Mouse (Mus musculus) right cerebral cortex, adult 2 months (tissue): ENCODE measurements at regions not wholly inside any gene's neighbourhood (a gene's known extent, or its start where the extent isn't known, plus 50 kb on each side); places are given as distances from the start of the nearest gene placed in this dataset.

Source experiments
- DNase-seq, 2 experiments: peaks; one replicate each; pipeline ENCODE4 v3.0.0; 2021 to 2022; ENCODE audit warnings: low spot score in 2 of 2

DNA sequence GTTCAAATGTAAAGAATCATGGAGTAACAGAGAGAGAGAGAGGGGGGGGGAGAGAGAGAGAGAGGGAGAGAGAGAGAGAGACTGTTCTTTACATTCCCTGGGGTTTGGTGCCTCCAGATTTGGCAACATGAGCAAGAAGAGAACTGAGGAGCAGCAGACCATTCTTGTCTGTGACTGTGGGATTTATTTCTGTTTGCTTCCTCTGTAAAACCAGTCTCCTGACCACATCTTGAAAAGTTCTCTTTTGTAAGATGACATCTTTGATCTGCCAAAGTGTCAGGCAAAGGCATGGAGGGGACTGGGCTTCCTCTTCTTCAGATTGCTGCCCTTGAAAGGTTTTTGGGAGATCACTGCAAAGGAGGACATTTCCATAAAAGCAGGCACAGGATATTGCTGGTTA lies 376.3 kb downstream of the Kcnj2 start:
- DNase-seq: no peak

DNA sequence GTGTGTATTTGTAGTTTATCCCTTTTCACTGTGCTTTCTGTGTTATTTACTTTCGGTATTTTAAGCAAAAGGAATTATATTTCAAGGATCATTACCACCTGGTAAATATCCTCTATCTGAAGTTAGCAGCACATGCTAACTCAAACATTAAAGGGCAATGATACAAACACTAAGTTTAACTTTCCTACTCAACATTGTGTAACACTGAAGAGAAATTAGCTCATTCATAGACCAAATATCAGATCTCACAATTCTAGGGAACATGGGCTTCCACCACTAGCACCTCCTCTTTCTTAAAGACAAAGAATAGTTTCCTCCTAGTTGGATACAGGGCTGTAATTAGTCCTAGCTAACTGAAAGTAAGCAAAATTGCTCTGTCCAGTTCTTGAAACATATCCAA lies 377.4 kb downstream of the Kcnj2 start:
- no peak for DNase-seq

DNA sequence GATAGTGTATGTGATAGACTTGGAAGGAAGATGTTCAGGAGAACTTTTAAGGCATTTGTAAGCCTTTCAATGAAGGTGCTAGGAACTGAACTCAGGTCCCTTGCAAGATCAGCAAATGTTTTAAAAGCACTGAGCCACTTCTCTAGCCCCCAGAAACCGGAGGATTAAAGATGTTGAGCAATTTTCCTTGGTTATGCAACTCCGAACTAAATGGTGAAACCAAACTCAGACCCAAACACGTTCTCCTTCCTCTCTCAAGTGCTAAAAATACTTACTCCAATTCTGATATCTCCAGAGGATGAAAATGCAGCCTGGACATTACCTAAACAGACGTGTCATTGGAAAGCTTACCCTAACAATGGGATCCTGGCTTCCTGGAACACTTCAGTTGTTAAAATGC lies 378.8 kb downstream of the Kcnj2 start:
- DNase-seq: no peak

DNA sequence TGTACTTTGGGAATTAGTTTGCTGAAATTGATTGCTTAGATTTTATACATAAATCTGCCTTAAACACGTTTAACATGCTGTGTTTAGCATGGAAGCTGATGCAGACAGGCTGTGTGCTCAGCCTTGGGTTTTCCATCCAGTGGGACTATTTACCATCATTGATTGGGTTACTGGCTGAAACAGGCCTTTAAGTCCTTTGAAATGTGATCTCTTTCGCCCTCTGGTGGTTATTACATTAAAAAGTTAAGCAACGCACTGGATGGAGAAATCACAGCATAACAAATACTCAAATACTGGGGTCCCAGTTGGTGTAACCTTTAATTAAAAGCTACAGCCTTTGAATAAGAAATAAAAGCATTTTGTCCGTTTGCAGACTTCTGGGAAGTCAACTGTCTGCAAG lies 379.8 kb downstream of the Kcnj2 start:
- DNase-seq: no peak

DNA sequence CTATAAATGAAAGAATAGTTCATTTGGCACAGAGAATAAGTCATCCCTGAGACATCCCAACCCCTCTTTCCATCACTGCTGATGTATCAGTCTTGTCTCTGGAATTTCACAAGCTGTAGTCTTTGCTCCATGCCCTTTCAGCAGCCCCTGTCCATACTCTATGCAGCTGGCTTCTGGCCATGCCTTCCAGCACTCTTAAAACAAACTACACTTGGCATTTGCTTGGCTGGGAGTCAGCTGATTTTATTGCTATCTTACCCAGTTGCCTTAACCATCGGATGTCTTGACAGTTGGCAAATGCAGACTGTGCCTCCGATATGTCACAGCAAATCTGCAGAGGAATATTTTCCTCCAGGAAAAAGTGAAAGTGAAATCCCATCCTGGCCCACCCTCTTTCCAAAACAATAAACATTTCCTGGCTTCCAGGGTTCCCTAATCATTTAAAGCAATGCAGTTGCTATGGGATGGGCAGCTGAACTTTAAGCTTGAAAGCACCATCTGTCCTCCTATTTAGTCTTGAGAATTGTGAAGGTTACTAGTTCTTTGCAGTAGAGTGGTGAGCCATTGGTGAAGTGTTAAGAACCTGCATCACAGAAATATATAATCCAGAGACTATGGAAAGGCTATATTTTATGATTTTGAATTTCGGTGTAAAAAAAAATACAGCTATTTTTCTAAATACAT lies 385.0 kb downstream of the Kcnj2 start:
- DNase-seq: peak in 1 of 2 experiments; percentile 8

DNA sequence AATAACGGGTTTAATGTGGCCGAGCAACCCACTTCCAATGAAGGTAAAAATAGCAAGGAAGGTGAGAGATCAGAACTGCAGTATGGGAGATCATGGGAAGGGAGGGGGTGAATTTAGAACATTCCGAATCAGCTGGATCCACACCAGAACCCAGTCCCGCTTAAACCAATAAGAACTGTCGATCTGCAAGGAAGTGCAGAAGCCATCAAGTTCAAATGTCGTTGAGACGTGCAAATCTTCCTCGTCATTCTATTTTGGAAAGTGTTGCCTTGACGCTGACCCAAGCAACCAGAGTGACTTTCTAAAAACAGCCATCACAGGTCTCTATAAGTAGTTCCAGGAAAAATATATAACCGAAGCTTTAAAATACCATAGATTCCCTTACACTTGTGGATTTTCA lies 394.1 kb downstream of the Kcnj2 start:
- no peak for DNase-seq

DNA sequence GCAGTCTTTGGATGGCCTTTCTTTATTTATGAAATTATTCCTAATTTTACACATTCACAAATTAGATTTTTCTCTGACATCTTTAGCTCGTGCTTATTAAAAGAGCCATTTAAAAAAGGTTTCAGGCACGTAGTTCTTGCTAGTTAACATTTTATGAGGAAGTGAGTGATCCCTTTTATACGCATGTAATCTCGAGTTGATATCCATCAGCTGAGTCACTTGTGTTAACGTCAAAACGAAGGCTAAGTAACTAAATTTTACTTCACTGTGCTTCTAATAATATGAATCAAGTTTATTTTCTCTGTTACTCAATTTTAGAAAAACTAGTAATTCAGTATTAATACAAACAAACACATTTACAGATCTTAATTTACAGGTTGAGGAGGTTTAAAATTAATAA lies 419.0 kb downstream of the Kcnj2 start:
- DNase-seq: no peak

DNA sequence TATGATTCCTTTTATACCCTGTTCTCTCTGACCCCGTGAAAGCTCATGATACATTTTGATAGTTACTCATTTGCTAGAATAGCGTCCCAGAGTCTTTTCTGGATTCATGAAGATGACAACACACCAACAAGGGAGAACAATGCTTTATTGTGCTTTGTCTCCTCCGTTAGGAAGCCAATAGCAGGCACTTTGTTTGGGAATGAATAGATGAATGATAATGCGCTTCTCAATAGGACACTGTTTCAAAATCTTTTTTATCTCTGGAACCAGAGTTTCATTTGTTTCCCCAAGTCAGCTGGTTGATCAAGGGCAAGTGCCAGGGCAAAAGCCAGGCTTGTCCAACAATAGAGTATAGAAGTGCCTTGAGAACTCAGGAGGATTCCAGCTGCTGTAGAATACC lies 446.5 kb downstream of the Kcnj2 start:
- DNase-seq: no peak

DNA sequence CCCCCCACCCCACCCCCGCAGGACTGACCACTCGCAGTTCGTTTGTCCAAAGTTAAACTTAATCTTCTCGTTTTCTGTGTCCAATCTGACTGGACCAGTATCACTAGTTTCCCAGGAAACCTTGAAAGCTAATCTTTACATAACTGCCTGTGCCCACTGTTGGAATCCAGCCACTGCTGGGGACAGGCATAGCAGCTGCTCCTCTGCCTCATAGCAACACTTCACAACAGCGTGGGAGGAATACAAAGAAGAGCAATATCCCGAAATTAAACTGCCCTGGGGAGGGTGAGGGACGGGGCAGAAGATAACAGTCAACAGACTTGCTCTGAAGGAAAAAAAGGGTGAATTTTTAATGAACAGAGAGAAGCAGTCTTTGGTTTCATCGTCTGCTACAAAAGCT lies 456.8 kb downstream of the Kcnj2 start:
- peak; percentile 82 to 85 for DNase-seq

DNA sequence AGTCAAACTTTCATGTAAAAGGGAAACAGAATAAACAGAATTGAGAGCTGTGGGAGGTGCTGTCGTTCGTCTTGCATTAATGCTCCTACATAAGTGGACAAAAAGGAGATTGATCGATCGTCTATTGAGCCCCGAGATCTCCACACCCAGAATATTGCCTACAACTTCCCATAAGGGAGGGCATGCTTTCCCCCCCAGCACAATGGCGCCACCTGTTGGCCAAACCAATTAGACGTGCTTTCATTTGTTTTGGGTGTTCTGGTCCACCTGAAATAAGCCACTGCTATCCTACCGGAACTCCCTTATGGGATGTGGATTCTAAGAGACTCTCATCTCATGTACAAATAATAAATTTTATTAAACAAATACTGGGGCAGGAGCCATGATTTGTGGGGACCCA lies 457.5 kb downstream of the Kcnj2 start:
- peak; percentile 72 to 87 for DNase-seq

DNA sequence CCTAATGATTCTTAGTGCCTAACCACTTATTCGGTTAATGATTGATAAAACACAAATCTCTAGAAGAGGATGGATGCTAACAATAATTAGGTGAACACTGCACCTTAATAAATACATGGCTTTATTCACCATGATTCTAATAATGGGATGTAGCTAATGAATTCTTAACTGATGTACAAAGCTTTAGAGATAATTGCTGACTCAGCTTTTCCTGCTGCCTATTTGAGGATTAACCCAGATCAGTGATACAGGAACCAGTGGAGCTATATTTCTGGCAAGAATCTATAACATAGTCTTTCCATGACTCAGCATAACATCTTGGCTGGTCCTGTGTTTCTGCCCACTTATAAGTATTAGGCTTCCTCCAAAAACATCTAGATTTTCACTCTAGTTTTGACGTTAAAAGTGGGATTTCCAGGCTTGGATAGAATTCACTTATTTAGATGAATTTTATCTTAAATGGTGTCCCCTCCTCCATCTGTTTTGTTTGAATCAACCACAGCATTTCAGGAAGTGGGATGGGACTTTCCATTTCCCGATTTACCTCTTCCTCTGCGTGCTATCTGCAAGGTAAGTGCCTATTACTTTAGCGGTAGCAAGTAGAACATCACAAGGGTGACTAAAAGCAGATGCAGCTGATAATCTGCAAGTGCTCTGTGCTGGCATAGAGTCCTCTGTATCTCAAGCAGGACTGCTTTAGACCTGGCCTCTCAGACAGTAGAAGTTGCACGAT lies 460.2 kb downstream of the Kcnj2 start:
- no peak for DNase-seq

DNA sequence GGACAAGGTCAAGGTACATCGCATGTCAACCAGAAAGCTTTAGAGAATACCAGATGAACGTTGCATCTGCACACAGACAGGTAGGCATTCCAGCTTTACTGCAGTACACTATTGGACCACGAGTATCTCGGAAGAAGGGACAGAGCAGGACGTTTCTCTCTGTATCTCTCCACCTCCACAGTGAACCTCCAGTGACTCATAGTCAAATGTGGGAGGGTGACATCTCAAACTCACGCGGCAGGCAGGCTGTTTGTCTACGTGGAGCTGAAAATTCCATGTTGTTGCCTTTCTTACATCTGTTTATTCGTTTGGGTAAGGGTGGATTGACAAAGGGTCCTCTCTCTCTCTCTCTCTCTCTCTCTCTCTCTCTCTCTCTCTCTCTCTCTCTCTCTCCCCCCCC lies 463.6 kb downstream of the Kcnj2 start:
- DNase-seq: peak; percentile 47

DNA sequence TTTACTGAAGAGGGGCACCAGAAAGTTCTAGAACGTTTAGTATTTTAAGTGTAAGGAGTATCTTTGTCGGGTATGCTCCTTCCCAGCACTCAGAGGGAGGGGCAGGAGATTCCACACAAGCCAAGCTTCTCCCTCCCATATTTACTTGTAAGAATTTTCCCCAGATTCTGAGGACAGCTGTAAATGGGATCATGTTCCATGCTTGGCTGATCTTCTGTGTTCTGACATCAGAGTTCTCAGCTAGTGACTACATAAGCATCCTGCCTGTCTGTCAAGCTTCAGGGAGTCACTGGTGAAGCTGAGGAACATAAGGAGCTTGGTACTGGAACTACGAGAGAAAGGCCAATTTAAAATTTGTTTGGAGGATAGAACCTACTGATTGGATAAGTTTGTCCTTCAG lies 464.9 kb downstream of the Kcnj2 start:
- no peak for DNase-seq

DNA sequence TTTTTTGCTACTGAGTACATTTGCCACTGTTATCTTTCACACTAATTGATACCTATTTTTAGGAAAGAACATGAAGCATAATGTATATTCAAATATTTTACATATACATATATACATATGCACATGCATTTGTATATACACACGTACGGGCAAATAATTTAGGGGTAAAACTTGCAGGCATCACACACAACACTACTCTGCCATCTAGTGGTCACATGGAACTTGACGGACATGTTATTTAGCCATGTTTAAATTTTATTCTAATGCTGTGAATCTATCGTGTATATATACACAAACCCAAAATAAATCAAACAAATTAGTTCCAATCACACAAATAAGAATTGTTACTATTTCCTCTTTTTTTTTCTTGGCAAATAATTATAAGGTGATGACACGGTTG lies 466.5 kb downstream of the Kcnj2 start:
- DNase-seq: peak; percentile 44 to 53

DNA sequence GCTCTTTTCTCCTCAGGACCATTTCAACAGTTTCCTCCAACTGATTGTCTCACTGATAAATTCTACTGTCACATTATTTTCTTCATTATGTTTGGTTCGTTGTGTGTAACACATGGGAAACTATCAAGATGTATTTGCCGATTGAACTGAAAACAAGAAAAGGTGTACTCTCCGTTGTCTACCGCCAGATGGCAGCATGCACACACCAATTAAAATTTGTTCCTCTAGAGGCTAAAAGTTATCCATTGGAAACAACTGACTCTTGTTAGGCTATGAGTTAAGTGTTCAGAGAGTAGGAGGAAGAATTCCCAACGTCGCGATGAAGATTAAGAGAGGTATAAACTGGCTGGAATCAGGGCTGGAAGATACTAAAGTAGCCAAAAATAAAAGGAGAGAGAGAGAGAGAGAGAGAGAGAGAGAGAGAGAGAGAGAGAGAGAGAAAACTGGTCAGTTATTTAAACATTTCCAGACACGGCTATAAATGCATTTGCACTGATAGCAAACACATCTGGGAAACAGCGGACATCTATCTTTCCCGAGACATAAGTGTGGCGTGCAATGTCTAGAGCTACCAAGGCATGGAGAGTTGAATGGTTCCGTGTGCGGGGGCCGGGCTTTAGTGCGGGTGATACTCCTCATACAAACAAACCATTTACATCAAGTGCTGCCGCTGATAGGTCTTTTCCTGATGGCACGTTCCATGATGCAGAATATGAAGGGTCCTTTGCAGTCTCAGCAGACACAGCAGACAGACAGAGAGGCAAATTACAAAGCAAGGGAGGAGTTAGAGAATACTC lies 470.3 kb downstream of the Kcnj2 start:
- peak; percentile 56 to 78 for DNase-seq

DNA sequence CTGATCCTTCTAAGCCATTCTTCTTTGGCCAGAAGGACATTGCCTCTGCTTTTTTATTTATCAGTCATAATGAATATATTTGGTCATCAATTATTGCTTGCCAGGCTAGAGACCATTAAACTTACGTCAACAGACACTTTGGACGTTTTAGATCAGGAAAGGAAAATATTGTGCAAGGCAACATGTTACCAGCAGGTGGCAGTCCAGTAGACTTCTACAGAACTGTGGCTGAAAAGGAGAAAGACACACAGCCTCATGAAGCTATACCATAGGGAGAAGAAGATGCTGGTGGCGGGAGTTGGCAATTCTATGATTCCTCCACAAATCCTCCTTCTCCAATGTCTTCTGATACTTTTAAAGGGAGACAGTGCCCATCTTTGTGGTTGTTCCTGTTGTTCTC lies 471.7 kb downstream of the Kcnj2 start:
- DNase-seq: peak; percentile 85 to 86

DNA sequence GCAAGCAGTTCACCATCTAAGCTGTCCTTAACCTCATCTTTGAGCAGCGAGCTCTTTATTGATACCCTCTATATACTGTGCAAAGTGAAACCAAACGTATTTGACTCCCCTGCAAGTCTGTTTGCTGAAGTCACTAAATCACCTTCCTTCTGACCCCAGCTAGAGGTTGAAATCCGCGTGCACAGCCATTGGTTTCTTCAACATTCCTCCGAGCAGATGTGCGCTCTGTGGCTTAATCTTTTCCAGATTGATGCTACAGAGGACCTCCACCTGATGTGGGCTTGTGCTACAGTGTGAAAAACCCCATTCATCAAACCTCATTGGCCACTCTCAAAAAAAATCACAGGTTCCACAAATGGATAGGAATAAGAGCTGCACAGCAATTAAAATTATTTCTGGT lies 474.0 kb downstream of the Kcnj2 start:
- no peak for DNase-seq

DNA sequence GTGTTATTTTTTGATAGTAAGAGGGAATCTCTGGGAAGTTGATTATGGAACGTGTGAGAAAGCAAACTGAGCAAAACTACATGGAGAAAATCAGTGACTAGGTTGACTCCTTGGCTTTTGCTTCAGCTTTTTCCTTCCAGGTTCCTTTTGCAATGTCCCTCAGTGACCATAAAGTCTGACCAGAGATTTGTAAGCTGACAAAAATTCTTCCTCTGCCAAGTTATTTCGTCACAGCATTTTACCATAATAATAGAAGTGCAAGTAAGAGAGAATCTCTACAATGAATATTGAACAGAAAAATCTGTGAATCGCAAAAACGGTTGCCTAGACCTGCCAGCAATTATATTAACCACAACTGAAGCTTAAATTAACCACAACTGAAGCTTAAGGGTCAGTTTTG lies 479.3 kb downstream of the Kcnj2 start:
- DNase-seq: no peak

DNA sequence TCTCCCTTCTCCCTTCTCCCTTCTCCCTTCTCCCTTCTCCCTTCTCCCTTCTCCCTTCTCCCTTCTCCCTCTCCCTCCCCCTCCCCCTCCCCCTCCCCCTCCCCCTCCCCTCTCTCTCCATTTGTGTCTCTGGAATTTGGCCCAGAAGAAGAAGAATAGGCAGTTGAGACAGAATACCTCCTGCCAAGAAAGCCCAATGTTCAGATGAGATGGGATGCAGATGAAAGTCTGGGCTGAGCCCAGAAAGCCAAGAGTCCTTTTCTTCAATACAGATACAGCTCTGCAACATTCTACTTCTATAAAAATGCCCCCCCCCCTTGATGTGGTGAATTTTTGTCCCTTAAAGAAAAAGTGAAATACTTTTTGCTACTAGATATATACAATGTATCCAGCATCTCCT lies 489.2 kb downstream of the Kcnj2 start:
- DNase-seq: no peak

DNA sequence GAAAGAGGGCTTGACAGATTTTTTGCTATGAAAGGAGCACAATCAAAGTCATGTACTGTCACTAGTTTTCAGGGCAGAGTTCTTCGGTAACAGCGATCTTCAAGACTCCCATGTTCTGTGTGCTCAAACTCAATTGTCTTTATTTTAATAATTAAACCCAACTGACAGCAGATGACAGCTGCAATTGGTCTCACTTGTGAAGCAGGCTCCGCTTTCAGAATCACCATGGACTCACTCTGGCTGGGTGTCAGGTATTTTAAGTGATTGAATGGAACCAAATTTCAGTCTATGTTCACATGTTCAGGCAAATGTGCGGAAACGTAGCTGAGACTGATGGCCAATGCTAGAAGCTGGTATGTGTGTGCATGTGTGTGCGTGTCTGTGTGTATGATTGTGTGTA lies 489.7 kb downstream of the Kcnj2 start:
- no peak for DNase-seq

DNA sequence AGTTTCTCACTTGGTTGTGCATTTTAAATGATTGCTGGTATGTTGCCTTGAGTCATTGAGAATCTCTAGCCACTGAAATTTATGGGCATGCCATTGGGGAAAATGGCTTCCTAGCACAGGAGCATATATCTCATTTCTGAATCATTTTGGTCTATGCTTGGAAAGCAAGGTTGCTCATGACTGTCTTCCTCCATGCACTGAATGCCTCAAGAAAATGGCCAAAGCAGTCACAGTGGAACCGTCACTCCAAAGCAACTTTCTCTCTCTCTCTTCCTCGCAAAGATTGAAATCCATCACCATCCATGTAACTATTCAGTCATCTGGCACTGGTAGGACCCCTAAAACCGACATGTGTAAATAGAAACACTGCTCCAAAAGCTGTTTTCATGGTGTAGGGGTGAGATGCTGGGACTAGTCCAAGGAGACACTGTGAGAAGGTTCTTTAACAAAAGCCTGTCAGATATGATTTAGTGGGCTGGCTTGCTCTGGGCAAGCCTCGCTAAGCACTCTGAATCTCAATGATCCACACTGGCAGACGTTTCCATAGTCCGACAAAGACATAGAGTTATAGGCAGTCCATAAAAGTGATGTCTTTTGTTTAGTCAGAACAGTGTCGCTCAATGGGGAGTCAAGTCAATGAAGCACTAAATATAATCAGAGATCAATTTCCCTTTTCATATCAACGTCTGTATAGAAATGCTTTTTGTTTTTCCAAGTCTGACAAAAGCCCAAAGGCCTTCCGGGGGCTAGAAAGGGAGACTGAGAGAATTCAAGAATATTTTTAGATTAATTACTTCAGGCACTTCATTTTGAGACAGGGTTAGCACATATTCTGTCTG lies 492.6 kb downstream of the Kcnj2 start:
- DNase-seq: no peak

DNA sequence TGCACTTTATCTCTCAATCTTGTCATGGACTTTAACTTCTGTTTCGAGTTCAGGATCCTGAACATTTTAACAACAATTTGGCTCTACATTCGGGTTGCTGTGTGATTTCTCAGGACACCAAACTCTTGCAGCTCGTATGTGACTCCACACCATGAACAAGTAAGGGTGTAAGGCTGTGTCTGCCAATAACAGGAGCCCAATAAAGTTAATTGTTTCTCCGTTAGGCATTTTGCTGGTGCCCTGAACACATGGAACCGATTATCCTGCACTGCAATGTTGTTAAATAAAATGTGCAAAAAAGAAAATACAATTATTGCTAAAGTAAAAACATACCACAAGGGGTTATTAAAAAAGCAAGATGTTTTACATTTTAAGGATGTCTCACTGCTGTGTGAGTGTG lies 497.2 kb downstream of the Kcnj2 start:
- DNase-seq: no peak
